8 mouse cellular contexts compared by ENCODE assay signal in genomic region chr7:134671467-134671901, GRCm38 (mm10). TPM values are rescaled to one million over a fixed set of nuclear protein-coding genes. Genes with fewer than 3 reads are reported as not detected.
DNase-seq lines count a peak whose midpoint lies in the region; ATAC-seq and TF ChIP-seq lines count a peak whose summit lies in the region.

No protein-coding gene starts in this region.

- H3K4me1 ChIP-seq in heart, adult 2 months (ENCODE audit: control insufficient read depth, insufficient read depth, low read length), result peaks cover 14% of the 10 kb centered on the region
- peaks cover 26% of the 10 kb centered on the region for H3K4me1 ChIP-seq in bone marrow macrophage, adult 2 months (ENCODE audit: control insufficient read depth, insufficient read depth, low read length)
- H3K4me1 ChIP-seq in hindbrain, embryonic 12.5 days, result peaks cover 30% of the 10 kb centered on the region
- no peaks in the 10 kb centered on the region; the same call in 1 of the 2 replicates for H3K4me1 ChIP-seq in liver, embryonic 11.5 days (replicated peaks; ENCODE audit: control insufficient read depth, insufficient read depth, low read length)

- TF ChIP-seq EP300 in heart, adult 2 months (IDR thresholded peaks at IDR 0.05; ENCODE audit: insufficient read depth, low read depth, low read length), result no peak

- peak overlapping the region; percentile 87 for H3K27ac ChIP-seq in heart, adult 2 months
- H3K27ac ChIP-seq in bone marrow macrophage, adult 2 months (ENCODE audit: insufficient read depth, low read depth, low read length), result no peak overlapping the region
- H3K27ac ChIP-seq in hindbrain, embryonic 12.5 days, result peak overlapping the region; percentile 66; the same call in 1 of the 2 replicates
- no peak overlapping the region for H3K27ac ChIP-seq in liver, embryonic 11.5 days (ENCODE audit: low read depth, low read length)

- H3K27me3 ChIP-seq in heart, adult 2 months (ENCODE audit: control insufficient read depth, insufficient read depth, low read length), result no peaks in the 10 kb centered on the region
- peaks cover 28% of the 10 kb centered on the region for H3K27me3 ChIP-seq in hindbrain, embryonic 12.5 days
- peaks cover 17% of the 10 kb centered on the region for H3K27me3 ChIP-seq in liver, embryonic 11.5 days (replicated peaks; ENCODE audit: control insufficient read depth, insufficient read depth, low read length)

- no peaks in the 10 kb centered on the region; the same call in 1 of the 2 replicates for H3K79me2 ChIP-seq in heart, adult 2 months (replicated peaks; ENCODE audit: control insufficient read depth, insufficient read depth, low read length)

- H3K9ac ChIP-seq in heart, adult 2 months (ENCODE audit: low read depth, low read length), result peak overlapping the region; percentile 91
- peak overlapping the region; percentile 73 for H3K9ac ChIP-seq in hindbrain, embryonic 12.5 days
- H3K9ac ChIP-seq in liver, embryonic 11.5 days (ENCODE audit: low read depth, low read length), result peak overlapping the region; percentile 80

- H3K9me3 ChIP-seq in hindbrain, embryonic 12.5 days (replicated peaks), result no peaks in the 10 kb centered on the region
- no peaks in the 10 kb centered on the region for H3K9me3 ChIP-seq in liver, embryonic 11.5 days (ENCODE audit: control insufficient read depth, low read length)

- peak overlapping the region; percentile 77 for H3K4me3 ChIP-seq in heart, adult 2 months
- peak overlapping the region; percentile 77 for H3K4me3 ChIP-seq in bone marrow macrophage, adult 2 months (ENCODE audit: insufficient read depth, low read length)
- H3K4me3 ChIP-seq in hindbrain, embryonic 12.5 days, result peak overlapping the region; percentile 69
- H3K4me3 ChIP-seq in liver, embryonic 11.5 days (ENCODE audit: low read depth, low read length), result peak overlapping the region; percentile 67

- intact Hi-C loops in heart, adult 2 months (cut with DNase I), result loop anchor here (2.0 to 5.0 kb wide), 3 partner anchors 21 to 99 kb away; no protein-coding TSS in a partner anchor
- intact Hi-C loops in heart, postnatal 14 days (cut with DNase I), result no loop called here
- intact Hi-C loops in left cerebral cortex, postnatal 10 days (cut with DNase I), result no loop called here

- ATAC-seq in hindbrain, embryonic 12.5 days (ENCODE audit: low FRiP score), result no peak
- no peak for ATAC-seq in liver, embryonic 11.5 days (replicated peaks; ENCODE audit: low FRiP score)

- H3K36me3 ChIP-seq in heart, adult 2 months (ENCODE audit: control insufficient read depth, insufficient read depth, low read length), result no peaks in the 10 kb centered on the region
- H3K36me3 ChIP-seq in hindbrain, embryonic 12.5 days, result no peaks in the 10 kb centered on the region
- H3K36me3 ChIP-seq in liver, embryonic 11.5 days (ENCODE audit: control insufficient read depth, insufficient read depth, low read length), result no peaks in the 10 kb centered on the region

- TF ChIP-seq CTCF in heart, adult 2 months (IDR thresholded peaks at IDR 0.05), result no peak
- no peak for TF ChIP-seq CTCF in bone marrow macrophage, adult 2 months (IDR thresholded peaks at IDR 0.05; ENCODE audit: low read depth, low read length)

- no peak for TF ChIP-seq POLR2A in heart, adult 2 months (IDR thresholded peaks at IDR 0.05; ENCODE audit: insufficient read depth, low read depth, low read length)
- TF ChIP-seq POLR2A in bone marrow macrophage, adult 2 months (IDR thresholded peaks at IDR 0.05; ENCODE audit: borderline replicate concordance, low read depth, low read length), result no peak

- 30% methylated on average over 7 of the region's 7 CpGs for WGBS in heart, adult 2 months
- WGBS in hindbrain, embryonic 12.5 days, result 38% methylated on average over 7 of the region's 7 CpGs
- WGBS in liver, embryonic 11.5 days, result 44% methylated on average over 7 of the region's 7 CpGs

- peak overlapping the region; percentile 94 for H3K4me2 ChIP-seq in hindbrain, embryonic 12.5 days (replicated peaks)
- H3K4me2 ChIP-seq in liver, embryonic 11.5 days, result peak overlapping the region; percentile 72

- peak; percentile 10 to 35 for DNase-seq in heart, adult 2 months
- DNase-seq in heart, postnatal 14 days, result no peak
- peak; percentile 34 for DNase-seq in liver, embryonic 11.5 days (ENCODE audit: low spot score)
- peak; percentile 18 for DNase-seq in retina, embryonic 14.5 days (ENCODE audit: low spot score)
- no peak for DNase-seq in spleen, adult 12 weeks (ENCODE audit: low spot score)
- no peak for DNase-seq in left cerebral cortex, postnatal 10 days (ENCODE audit: extremely low spot score in 1 of 2, low spot score in 2 of 2)

RNA-seq across cellular contexts. Expression of gene Dock1, which starts 1.0 kb away (rescaled TPM):
- 10 to 100 TPM; 25.4 to 25.6 TPM for total RNA-seq in heart, adult 2 months (2021)
- polyA plus RNA-seq in heart, adult 2 months (2012; rRNA removed), result 8.3 and 13.3 TPM in 2 replicates
- 10 to 100 TPM; 31.5 to 32.8 TPM for total RNA-seq in heart, postnatal 14 days (2021)
- polyA plus RNA-seq in bone marrow macrophage, adult 2 months (2012; ENCODE audit: insufficient read depth, insufficient read length, missing spikeins), result 16.9 and 19.9 TPM in 2 replicates
- polyA plus RNA-seq in hindbrain, embryonic 12.5 days (2016; fragmentation: Nextera tagmentation; extraction: Ambion mirVana), result 28.4 and 29.3 TPM in 2 replicates
- 15.9 and 17.2 TPM in 2 replicates for polyA plus RNA-seq in liver, embryonic 11.5 days (2014; fragmentation: Nextera tagmentation; extraction: Ambion mirVana)
- 10 to 100 TPM; 19.4 to 20.8 TPM for total RNA-seq in left cerebral cortex, postnatal 10 days (2021)

Comparison
In these comparisons a context has a peak if more than half of its experiments do, and no peak if none do; other contexts are left out.
1. DNase-seq: peak in heart, adult 2 months (2 of 2), liver, embryonic 11.5 days (single experiment) and retina, embryonic 14.5 days (single experiment); none in heart, postnatal 14 days (0 of 2), spleen, adult 12 weeks (single experiment) and left cerebral cortex, postnatal 10 days (0 of 2).
2. H3K27ac ChIP-seq: peak in heart, adult 2 months (single experiment) and hindbrain, embryonic 12.5 days (single experiment); none in bone marrow macrophage, adult 2 months (single experiment) and liver, embryonic 11.5 days (single experiment).
3. Peak in every context shown above with its lines, with median percentiles within 50 percentile points of each other: H3K4me3 ChIP-seq and H3K9ac ChIP-seq.